Mouse (Mus musculus): ENCODE results near the gene I830077J02Rik.

GRCm38 (mm10) chr3:105890220-105890619 lies 42.2 kb downstream of the I830077J02Rik start:
- no peak for TF ChIP-seq CTCF (IDR thresholded peaks at IDR 0.05 in 2 of 3, conservative IDR thresholded peaks at IDR 0.05 in 1 of 3; ENCODE audit: control insufficient read depth in 1 of 3, insufficient read depth in 1 of 3, low read depth in 2 of 3, low read length in 3 of 3, poor library complexity in 1 of 3, severe bottlenecking in 1 of 3)
- TF ChIP-seq E2F4 (IDR thresholded peaks at IDR 0.05; ENCODE audit: borderline replicate concordance, low read depth, low read length), result no peak
- TF ChIP-seq GATA1 (IDR thresholded peaks at IDR 0.05; ENCODE audit: low read depth, low read length), result no peak
- no peak for TF ChIP-seq POLR2A (IDR thresholded peaks at IDR 0.05; ENCODE audit: control insufficient read depth in 1 of 2, insufficient read depth in 1 of 2, low read depth in 1 of 2, low read length in 2 of 2, poor library complexity in 1 of 2)
- TF ChIP-seq RAD21 (IDR thresholded peaks at IDR 0.05; ENCODE audit: low read depth, low read length), result no peak
- TF ChIP-seq TAL1 (IDR thresholded peaks at IDR 0.05; ENCODE audit: low read length), result no peak
- TF ChIP-seq CHD2 (IDR thresholded peaks at IDR 0.05; ENCODE audit: low read length), result no peak
- no peak for TF ChIP-seq USF2 (IDR thresholded peaks at IDR 0.05; ENCODE audit: borderline replicate concordance in 1 of 2, insufficient read depth in 1 of 2, low read depth in 1 of 2, low read length in 2 of 2)

All from MEL (cell line).